Mouse (Mus musculus): ENCODE measurements at regions not wholly inside any gene's neighbourhood (a gene's known extent, or its start where the extent isn't known, plus 50 kb on each side); places are given as distances from the start of the nearest gene placed in this dataset.

- DNase-seq (peak; percentile 1), ATAC-seq (ENCODE audit: insufficient read depth) (no peak)
- Histone ChIP-seq H3K4me3 (ENCODE audit: low read depth, low read length) (no peak overlapping the region), H3K9me3 (ENCODE audit: low read depth, low read length) (no peaks in the 10 kb centered on the region), H3K4me1 (ENCODE audit: insufficient read depth) (no peaks in the 10 kb centered on the region), H3K27ac (ENCODE audit: low read depth) (no peak overlapping the region), H3K27me3 (ENCODE audit: insufficient read depth, low read length) (no peaks in the 10 kb centered on the region), H3K4me2 (no peak overlapping the region), H3K9ac (no peak overlapping the region), H3K36me3 (ENCODE audit: insufficient read depth) (no peaks in the 10 kb centered on the region)
- no peak for TF ChIP-seq CTCF (IDR thresholded peaks at IDR 0.05; ENCODE audit: low read depth)
- 60% methylated on average over 6 of the region's 6 CpGs for WGBS
Measured at GRCm38 (mm10) chr17:9566846-9567245, 102.7 kb downstream of the Pabpc6 start.

GRCm38 (mm10) chr17:9579401-9580371 lies 89.8 kb downstream of the Pabpc6 start:
- Histone ChIP-seq H3K9me3 (ENCODE audit: low read depth, low read length) (no peaks in the 10 kb centered on the region), H3K27me3 (ENCODE audit: insufficient read depth, low read length) (no peaks in the 10 kb centered on the region), H3K4me2 (no peak overlapping the region), H3K9ac (no peak overlapping the region), H3K4me1 (ENCODE audit: insufficient read depth) (no peaks in the 10 kb centered on the region), H3K4me3 (ENCODE audit: low read depth, low read length) (no peak overlapping the region), H3K36me3 (ENCODE audit: insufficient read depth) (no peaks in the 10 kb centered on the region), H3K27ac (ENCODE audit: low read depth) (no peak overlapping the region)
- no peak for ATAC-seq (ENCODE audit: insufficient read depth)
- WGBS: 44% methylated on average over 11 of the region's 11 CpGs
- DNase-seq: no peak
- TF ChIP-seq CTCF (IDR thresholded peaks at IDR 0.05; ENCODE audit: low read depth): no peak

- H3K27ac ChIP-seq (ENCODE audit: low read depth): no peak overlapping the region
- 78% methylated on average over 2 of the region's 2 CpGs for whole genome bisulfite sequencing
- H3K36me3 ChIP-seq (ENCODE audit: insufficient read depth): no peaks in the 10 kb centered on the region
- H3K4me3 ChIP-seq (ENCODE audit: low read depth, low read length): no peak overlapping the region
- H3K4me1 ChIP-seq (ENCODE audit: insufficient read depth): no peaks in the 10 kb centered on the region
- no peak for TF ChIP-seq CTCF (IDR thresholded peaks at IDR 0.05; ENCODE audit: low read depth)
- no peak overlapping the region for H3K4me2 ChIP-seq
- DNase-seq (no peak), ATAC-seq (ENCODE audit: insufficient read depth) (no peak)
- H3K9me3 ChIP-seq (ENCODE audit: low read depth, low read length): no peaks in the 10 kb centered on the region
- H3K27me3 ChIP-seq (ENCODE audit: insufficient read depth, low read length): no peaks in the 10 kb centered on the region
- H3K9ac ChIP-seq: no peak overlapping the region
Measured at GRCm38 (mm10) chr17:9598131-9598530, 71.4 kb downstream of the Pabpc6 start.

DNA sequence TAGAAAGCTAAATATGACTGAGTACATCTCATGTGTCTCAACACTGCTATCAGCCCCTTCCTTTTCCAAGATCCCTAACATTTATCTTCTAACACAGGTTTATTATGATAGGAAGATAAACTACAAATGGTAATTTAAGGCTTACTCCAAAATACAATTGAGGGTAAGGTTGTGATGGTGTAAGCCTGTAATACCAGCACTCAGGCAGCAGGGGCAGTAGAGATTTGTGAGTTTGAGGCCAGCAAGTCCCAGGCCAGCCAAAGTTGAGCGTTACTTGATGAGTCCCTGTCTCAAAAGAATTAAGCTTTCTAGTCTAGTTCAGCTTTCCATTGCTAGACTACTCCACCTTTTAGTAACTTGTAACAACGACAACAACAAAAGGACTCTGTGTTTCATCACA lies 69.1 kb downstream of the Pabpc6 start:
- DNase-seq: peak; percentile 28
- H3K9ac ChIP-seq: no peak overlapping the region
- H3K27me3 ChIP-seq (ENCODE audit: insufficient read depth, low read length): no peaks in the 10 kb centered on the region
- peak; percentile 45 for TF ChIP-seq CTCF (IDR thresholded peaks at IDR 0.05; ENCODE audit: low read depth)
- no peak overlapping the region for H3K4me3 ChIP-seq (ENCODE audit: low read depth, low read length)
- H3K27ac ChIP-seq (ENCODE audit: low read depth): no peak overlapping the region
- H3K36me3 ChIP-seq (ENCODE audit: insufficient read depth): no peaks in the 10 kb centered on the region
- ATAC-seq (ENCODE audit: insufficient read depth): no peak
- no peaks in the 10 kb centered on the region for H3K9me3 ChIP-seq (ENCODE audit: low read depth, low read length)
- WGBS: 62% methylated on average over 2 of the region's 2 CpGs
- no peaks in the 10 kb centered on the region for H3K4me1 ChIP-seq (ENCODE audit: insufficient read depth)
- H3K4me2 ChIP-seq: no peak overlapping the region
